Mouse (Mus musculus) midbrain, postnatal 0 days (tissue): Measurements from ENCODE around the gene 1700007K13Rik. TPM values are rescaled to one million over a fixed set of nuclear protein-coding genes. Genes with fewer than 3 reads are reported as not detected.

ENCODE experiments used
- ATAC-seq: fragments of 200-750 bp; cut with Nextera tagmentation; 2 replicates; pipeline ENCODE4 v1.8.0; 2017; ENCODE audit warnings: moderate number of reproducible peaks, mild to moderate bottlenecking, moderate TSS enrichment, moderate library complexity; ENCODE audit not compliant: low FRiP score
- DNase-seq: peaks from one replicate; pipeline ENCODE4 v3.0.0-alpha.2; 2015; ENCODE audit warnings: low spot score
- H3K27ac ChIP-seq: fragments of 300-500 bp; sonication (generic); 2 replicates; pipeline ENCODE4 v1.5.1; 2014; ENCODE audit warnings: low read depth, mild to moderate bottlenecking, low read length, mixed read lengths
- H3K27me3 ChIP-seq: fragments of 300-500 bp; sonication (generic); 2 replicates; pipeline ENCODE4 v1.6.1; 2014; ENCODE audit warnings: low read length, control low read depth, mixed read lengths; ENCODE audit not compliant: insufficient read depth
- H3K36me3 ChIP-seq: fragments of 300-500 bp; sonication (generic); 2 replicates; pipeline ENCODE4 v1.6.1; 2014; ENCODE audit warnings: low read length, control low read depth, mixed read lengths; ENCODE audit not compliant: insufficient read depth
- H3K4me1 ChIP-seq: fragments of 300-500 bp; sonication (generic); 2 replicates; pipeline ENCODE4 v1.6.1; 2014; ENCODE audit warnings: mild to moderate bottlenecking, control low read depth, antibody characterized with exemption, low read length, mixed read lengths; ENCODE audit not compliant: insufficient read depth
- H3K4me2 ChIP-seq: fragments of 300-500 bp; sonication (generic); 2 replicates; pipeline ENCODE4 v1.6.1; 2014; ENCODE audit warnings: low read depth, mild to moderate bottlenecking, low read length, mixed read lengths; ENCODE audit not compliant: poor library complexity, severe bottlenecking
- H3K4me3 ChIP-seq: fragments of 300-500 bp; sonication (generic); 2 replicates; pipeline ENCODE4 v1.5.1; 2014; ENCODE audit warnings: low read depth, mild to moderate bottlenecking, low read length, moderate library complexity
- H3K9ac ChIP-seq: fragments of 300-500 bp; sonication (generic); replicated peaks from 2 replicates; pipeline ENCODE4 v1.6.1; 2014; ENCODE audit warnings: mild to moderate bottlenecking, low read length, moderate library complexity, mixed read lengths; ENCODE audit not compliant: poor library complexity, severe bottlenecking
- H3K9me3 ChIP-seq: fragments of 300-500 bp; sonication (generic); 2 replicates; pipeline ENCODE4 v1.6.1; 2016; ENCODE audit warnings: low read length, control low read depth
- CTCF ChIP-seq: IDR thresholded peaks from 2 replicates; pipeline ENCODE4 v1.5.1; 2016; ENCODE audit warnings: antibody characterized with exemption, mild to moderate bottlenecking
- WGBS: fragments of 180-500 bp; shearing (Covaris S2); extraction: QIAGEN DNeasy Blood & Tissue Kit; methylation state at CpG from one replicate; pipeline ENCODE4 v1.1.7; 2014; 5-methylcytosine and 5-hydroxymethylcytosine counted together
- polyA plus RNA-seq: library from polyadenylated mRNA; unstranded; fragments of >200 nt; fragmentation: Nextera tagmentation; extraction: Ambion mirVana; gene quantifications from 2 replicates; pipeline ENCODE4 v1.2.1, GENCODE M21; 2015
- total RNA-seq: library from RNA; depleted of rRNA; stranded (reverse); fragments of >200 nt; gene quantifications from 2 replicates; pipeline ENCODE4 v1.2.3, GENCODE M21; 2014

The 1700007K13Rik gene
- total and polyA plus RNA-seq, 2 experiments from 2014 or later: 5.8 to 6.2 TPM

GRCm38 (mm10) chr2:28435401-28435800, 30.7 kb downstream of the 1700007K13Rik start:
- no peak overlapping the region for H3K4me2 ChIP-seq
- no peak for TF ChIP-seq CTCF
- no peak overlapping the region for H3K4me3 ChIP-seq
- no peaks in the 10 kb centered on the region for H3K4me1 ChIP-seq
- H3K36me3 ChIP-seq: no peaks in the 10 kb centered on the region
- no peak for DNase-seq
- H3K9me3 ChIP-seq: no peaks in the 10 kb centered on the region
- no peak overlapping the region for H3K27ac ChIP-seq
- H3K27me3 ChIP-seq: no peaks in the 10 kb centered on the region
- ATAC-seq: no peak
- H3K9ac ChIP-seq: no peak overlapping the region
- WGBS: 90% methylated on average over 11 of the region's 11 CpGs

- no peak overlapping the region for H3K4me3 ChIP-seq
- no peaks in the 10 kb centered on the region for H3K4me1 ChIP-seq
- DNase-seq (no peak), ATAC-seq (no peak)
- no peaks in the 10 kb centered on the region for H3K9me3 ChIP-seq
- no peak overlapping the region for H3K9ac ChIP-seq
- H3K36me3 ChIP-seq: no peaks in the 10 kb centered on the region
- no peak overlapping the region for H3K4me2 ChIP-seq
- whole genome bisulfite sequencing: no CpG with 5 or more reads among the region's 2 CpGs
- TF ChIP-seq CTCF: no peak
- no peaks in the 10 kb centered on the region for H3K27me3 ChIP-seq
- H3K27ac ChIP-seq: no peak overlapping the region
These were observed 32.6 kb downstream of the 1700007K13Rik start for GRCm38 (mm10) chr2:28433512-28433911.

DNA sequence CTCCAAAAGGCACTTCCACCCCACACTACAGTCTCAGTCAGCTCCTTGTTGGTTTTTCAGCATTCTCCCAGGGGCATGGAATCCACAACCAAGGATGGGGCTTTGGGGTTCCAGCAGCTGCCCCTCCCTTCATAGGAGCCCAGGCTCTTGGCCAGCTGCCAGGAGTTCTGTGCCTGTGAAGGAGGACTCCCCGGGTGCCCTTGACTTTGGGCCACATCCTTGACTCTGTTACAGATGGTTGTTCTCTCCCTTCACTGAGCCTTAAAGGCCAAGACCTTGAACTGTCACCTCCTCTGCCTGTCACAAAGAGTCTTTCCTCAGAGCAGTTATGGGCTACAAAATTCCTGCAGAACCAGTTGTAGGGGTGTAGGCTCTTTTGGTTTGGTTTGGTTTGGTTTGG, 33.3 kb downstream of the 1700007K13Rik start:
- H3K4me2 ChIP-seq: no peak overlapping the region
- no peaks in the 10 kb centered on the region for H3K36me3 ChIP-seq
- no peak overlapping the region for H3K9ac ChIP-seq
- ATAC-seq (no peak), DNase-seq (no peak)
- H3K4me1 ChIP-seq: no peaks in the 10 kb centered on the region
- H3K9me3 ChIP-seq: no peaks in the 10 kb centered on the region
- no peak for TF ChIP-seq CTCF
- WGBS: 30% methylated on average over 1 of the region's 1 CpGs
- no peaks in the 10 kb centered on the region for H3K27me3 ChIP-seq
- no peak overlapping the region for H3K27ac ChIP-seq
- H3K4me3 ChIP-seq: no peak overlapping the region

DNA sequence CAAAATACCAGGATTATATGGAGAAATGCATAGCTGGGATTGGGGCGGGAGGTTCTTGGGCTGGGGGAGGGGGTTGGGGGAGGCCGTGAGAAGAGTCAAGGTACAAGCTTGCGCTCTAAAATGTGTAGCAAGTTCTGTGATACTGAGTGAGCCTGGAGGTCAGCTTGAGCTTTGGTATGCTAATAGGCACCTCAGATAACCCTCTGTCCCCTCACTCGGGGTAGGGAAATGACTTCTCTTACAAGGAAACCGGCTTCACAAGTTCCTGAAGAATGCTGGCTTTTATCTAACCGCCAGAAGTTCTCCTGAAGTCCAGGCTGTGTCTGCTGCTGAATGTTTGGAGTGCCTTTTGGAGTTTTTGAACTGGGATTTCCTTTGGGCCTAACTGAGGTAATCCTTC, 35.3 kb downstream of the 1700007K13Rik start:
- no peak for DNase-seq
- no peak for ATAC-seq
- Histone ChIP-seq H3K4me1 (no peaks in the 10 kb centered on the region), H3K9me3 (no peaks in the 10 kb centered on the region), H3K27ac (no peak overlapping the region), H3K36me3 (no peaks in the 10 kb centered on the region), H3K27me3 (no peaks in the 10 kb centered on the region), H3K9ac (no peak overlapping the region), H3K4me3 (no peak overlapping the region), H3K4me2 (no peak overlapping the region)
- WGBS: 68% methylated on average over 6 of the region's 6 CpGs
- no peak for TF ChIP-seq CTCF

DNA sequence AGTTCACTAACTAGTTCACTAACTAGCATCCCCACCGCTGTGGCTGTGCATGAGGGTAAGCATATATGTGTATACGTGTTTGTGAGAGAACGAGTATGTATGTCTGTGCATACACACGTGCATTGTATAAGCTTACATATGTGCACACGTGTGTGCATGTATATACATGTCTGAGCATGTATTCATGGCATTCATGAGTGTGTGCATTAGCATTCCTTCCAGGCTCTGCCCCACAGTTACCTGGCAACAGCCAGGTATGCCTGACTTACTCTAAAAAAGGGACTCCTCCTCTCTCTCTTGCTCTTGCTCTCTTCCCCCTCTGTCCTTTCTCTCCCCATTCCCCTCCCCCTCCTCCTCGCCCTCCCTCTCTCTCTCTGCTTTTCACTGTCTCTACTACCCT, 38.9 kb downstream of the 1700007K13Rik start:
- no peaks in the 10 kb centered on the region for H3K4me1 ChIP-seq
- H3K9me3 ChIP-seq: no peaks in the 10 kb centered on the region
- H3K27ac ChIP-seq: no peak overlapping the region
- 83% methylated on average over 6 of the region's 6 CpGs for WGBS
- H3K27me3 ChIP-seq: no peaks in the 10 kb centered on the region
- no peak for TF ChIP-seq CTCF
- H3K4me2 ChIP-seq: no peak overlapping the region
- ATAC-seq: no peak
- no peak for DNase-seq
- no peaks in the 10 kb centered on the region for H3K36me3 ChIP-seq
- no peak overlapping the region for H3K4me3 ChIP-seq
- H3K9ac ChIP-seq: no peak overlapping the region

DNA sequence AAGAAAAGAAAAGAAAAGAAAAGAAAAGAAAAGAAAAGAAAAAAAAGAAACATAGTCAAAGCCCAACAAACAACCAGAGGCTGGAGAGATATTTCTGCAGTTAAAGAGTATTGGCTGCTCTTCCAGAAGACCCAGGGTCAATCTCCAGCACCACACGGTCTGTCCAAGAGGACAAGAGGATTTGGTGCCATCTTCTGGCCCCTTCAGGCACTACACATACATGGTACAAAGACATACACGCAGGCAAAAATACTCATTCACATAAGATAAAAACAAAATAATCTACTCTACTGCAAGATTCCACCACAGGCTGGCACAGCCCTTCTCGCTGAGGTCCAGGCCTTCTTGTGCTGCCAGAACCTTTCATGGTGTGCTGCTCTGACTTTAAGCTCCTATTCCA, 43.0 kb downstream of the 1700007K13Rik start:
- Histone ChIP-seq H3K9me3 (no peaks in the 10 kb centered on the region), H3K4me1 (no peaks in the 10 kb centered on the region), H3K36me3 (no peaks in the 10 kb centered on the region), H3K9ac (no peak overlapping the region), H3K27me3 (no peaks in the 10 kb centered on the region), H3K27ac (no peak overlapping the region), H3K4me3 (no peak overlapping the region), H3K4me2 (no peak overlapping the region)
- peak; percentile 67 for TF ChIP-seq CTCF
- DNase-seq (peak; percentile 41), ATAC-seq (no peak)
- WGBS: 38% methylated on average over 3 of the region's 3 CpGs
